Mouse (Mus musculus) embryonic facial prominence, embryonic 10.5 days (tissue): ENCODE data around the gene Fuca1. TPM values are rescaled to one million over a fixed set of nuclear protein-coding genes. Genes with fewer than 3 reads are reported as not detected.

Experiments used
- DNase-seq: peaks from one replicate; pipeline ENCODE4 v3.0.0-alpha.2; 2017; ENCODE audit warnings: low spot score
- H3K27ac ChIP-seq: fragments of 300-500 bp; sonication (generic); replicated peaks from 2 replicates; pipeline ENCODE4 v1.5.1; 2016; ENCODE audit warnings: mild to moderate bottlenecking
- H3K27me3 ChIP-seq: fragments of 300-500 bp; sonication (generic); replicated peaks from 2 replicates; pipeline ENCODE4 v1.6.1; 2016; ENCODE audit warnings: low read depth, mild to moderate bottlenecking; ENCODE audit not compliant: poor library complexity, severe bottlenecking
- H3K36me3 ChIP-seq: fragments of 300-500 bp; sonication (generic); replicated peaks from 2 replicates; pipeline ENCODE4 v1.6.1; 2016; ENCODE audit warnings: mild to moderate bottlenecking, moderate library complexity
- H3K4me1 ChIP-seq: fragments of 300-500 bp; sonication (generic); 2 replicates; pipeline ENCODE4 v1.6.1; 2016
- H3K4me3 ChIP-seq: fragments of 300-500 bp; sonication (generic); 2 replicates; pipeline ENCODE4 v1.5.1; 2016; ENCODE audit warnings: mild to moderate bottlenecking, moderate library complexity
- H3K9me3 ChIP-seq: fragments of 300-500 bp; sonication (generic); 2 replicates; pipeline ENCODE4 v1.6.1; 2016; ENCODE audit warnings: mild to moderate bottlenecking
- WGBS: fragments of 180-500 bp; shearing (Covaris S2); methylation state at CpG from one replicate; pipeline ENCODE4 v1.1.7; 2016; 5-methylcytosine and 5-hydroxymethylcytosine counted together
- polyA plus RNA-seq: library from polyadenylated mRNA; unstranded; fragments of >200 nt; fragmentation: Nextera tagmentation; extraction: Ambion mirVana; gene quantifications from 2 replicates; pipeline ENCODE4 v1.2.1, GENCODE M21; 2016

Fuca1 gene
- polyA plus RNA-seq, 1 experiment from 2014 or later = 46.8 TPM

DNA sequence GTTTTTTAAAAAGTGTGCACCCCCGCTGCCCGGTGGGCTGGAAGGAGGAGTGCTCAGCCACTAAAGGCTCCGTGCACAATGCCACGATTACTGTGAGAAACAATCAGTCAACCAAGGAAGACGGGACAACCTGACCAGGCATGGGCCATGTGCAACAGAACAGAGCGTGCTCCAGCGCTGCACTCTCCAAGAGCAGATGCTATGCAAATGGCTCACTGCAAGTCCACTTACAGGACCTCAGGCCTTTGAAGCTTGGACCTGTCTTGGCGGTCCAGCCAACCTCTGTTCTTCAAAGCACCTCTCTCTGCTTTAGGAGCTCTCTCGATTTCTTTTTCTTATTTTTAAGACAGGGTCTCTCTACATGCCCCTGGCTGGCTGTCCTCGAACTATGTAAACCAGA, 40.0 kb upstream of the Fuca1 start:
- no peak for DNase-seq
- peaks cover 43% of the 10 kb centered on the region for H3K4me1 ChIP-seq
- 0 out of 2 replicates have a peak, but pooled peaks cover 6% of the 10 kb centered on the region for H3K27me3 ChIP-seq
- no peak overlapping the region for H3K4me3 ChIP-seq
- H3K36me3 ChIP-seq = no peaks in the 10 kb centered on the region
- no peak overlapping the region for H3K27ac ChIP-seq
- H3K9me3 ChIP-seq = no peaks in the 10 kb centered on the region
- WGBS = 87% methylated on average over 10 of the region's 10 CpGs

DNA sequence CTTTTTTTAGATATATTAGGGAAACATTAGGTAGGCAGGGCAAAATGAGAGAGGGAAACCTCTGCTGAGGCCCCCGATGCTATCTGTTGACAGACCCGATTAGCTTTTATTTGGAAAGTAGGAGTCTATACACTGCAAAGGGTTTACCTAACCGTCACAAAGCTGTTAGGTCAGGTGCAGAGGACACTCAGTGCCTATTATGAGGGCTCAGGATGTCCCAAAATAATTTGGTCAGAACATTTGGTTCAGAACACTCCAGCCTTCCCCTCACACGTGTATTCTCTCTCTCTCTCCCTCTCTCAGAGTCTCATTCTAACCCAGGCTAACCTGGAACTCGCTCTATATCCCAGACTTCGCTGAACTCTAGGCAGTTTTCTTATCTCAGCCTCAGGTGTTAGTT, 38.5 kb upstream of the Fuca1 start:
- 83% methylated on average over 6 of the region's 6 CpGs for WGBS
- H3K36me3 ChIP-seq = no peaks in the 10 kb centered on the region
- 0 out of 2 replicates have a peak, but pooled peaks cover 6% of the 10 kb centered on the region for H3K27me3 ChIP-seq
- H3K4me3 ChIP-seq = no peak overlapping the region
- no peak for DNase-seq
- H3K4me1 ChIP-seq = peaks cover 29% of the 10 kb centered on the region
- no peaks in the 10 kb centered on the region for H3K9me3 ChIP-seq
- H3K27ac ChIP-seq = no peak overlapping the region

DNA sequence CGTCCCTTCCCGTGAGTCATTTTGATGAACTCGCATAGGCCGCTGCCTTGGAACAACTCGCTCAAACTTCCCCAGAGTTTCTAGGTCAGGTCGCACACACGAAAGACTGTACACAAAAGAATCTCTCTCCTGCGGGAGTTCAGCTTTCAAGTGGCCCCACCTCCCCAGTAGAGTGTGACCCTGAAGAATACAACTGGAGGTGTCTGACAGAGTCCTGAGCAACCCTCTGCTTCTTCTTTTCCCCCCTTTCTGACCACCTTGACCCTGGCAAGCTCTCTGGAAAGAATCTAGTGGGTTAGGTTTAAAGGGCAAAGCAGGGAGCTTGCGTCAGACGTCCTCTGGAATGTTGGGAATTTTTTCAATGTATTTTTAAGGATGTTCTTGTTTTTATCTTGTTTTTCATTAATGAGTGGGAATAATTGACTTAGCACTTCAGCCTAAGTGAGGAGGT, 37.1 kb upstream of the Fuca1 start:
- H3K9me3 ChIP-seq = no peaks in the 10 kb centered on the region
- H3K36me3 ChIP-seq = no peaks in the 10 kb centered on the region
- no peak overlapping the region; the same call in 1 of the 2 replicates for H3K27ac ChIP-seq
- 0 out of 2 replicates have a peak, but pooled peaks cover 6% of the 10 kb centered on the region for H3K27me3 ChIP-seq
- no peak overlapping the region for H3K4me3 ChIP-seq
- DNase-seq = no peak
- H3K4me1 ChIP-seq = peaks cover 28% of the 10 kb centered on the region
- WGBS = 39% methylated on average over 10 of the region's 10 CpGs

DNA sequence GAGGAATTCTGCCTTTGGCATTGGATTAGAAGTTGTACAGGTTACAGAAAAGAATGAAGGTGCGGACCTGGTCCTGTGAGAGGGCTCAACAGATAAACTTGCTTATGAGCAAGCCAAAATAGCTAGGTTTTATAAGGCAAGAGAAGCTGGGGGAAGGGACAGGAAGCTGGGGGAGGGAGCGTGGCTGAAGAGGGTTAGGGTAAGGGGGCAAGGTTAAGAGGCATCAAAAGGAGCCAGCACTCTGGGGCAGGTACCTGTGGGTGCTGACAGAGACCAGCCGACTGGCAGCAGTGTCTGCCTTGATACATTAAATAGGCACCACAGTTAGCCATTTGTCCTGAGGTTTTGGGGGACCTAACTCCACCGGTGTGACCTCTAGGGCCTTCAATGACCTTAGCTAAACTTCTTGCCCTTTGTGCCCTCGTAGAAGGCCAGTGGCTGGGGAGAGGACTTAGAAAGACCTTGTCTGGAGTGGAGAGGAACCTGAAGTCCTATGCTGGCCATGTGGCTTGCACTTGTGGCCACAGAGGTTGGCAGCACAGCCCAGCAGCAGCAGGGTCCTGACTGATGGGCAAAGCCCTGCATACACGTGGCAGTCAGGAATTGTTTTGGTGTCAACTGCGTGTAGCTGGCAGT, 36.5 kb upstream of the Fuca1 start:
- H3K9me3 ChIP-seq = no peaks in the 10 kb centered on the region
- 0 out of 2 replicates have a peak, but pooled peaks cover 6% of the 10 kb centered on the region for H3K27me3 ChIP-seq
- peak overlapping the region; percentile 66 for H3K27ac ChIP-seq
- H3K4me1 ChIP-seq = peaks cover 26% of the 10 kb centered on the region
- no peak for DNase-seq
- no peaks in the 10 kb centered on the region for H3K36me3 ChIP-seq
- WGBS = 39% methylated on average over 7 of the region's 7 CpGs
- H3K4me3 ChIP-seq = no peak overlapping the region

DNA sequence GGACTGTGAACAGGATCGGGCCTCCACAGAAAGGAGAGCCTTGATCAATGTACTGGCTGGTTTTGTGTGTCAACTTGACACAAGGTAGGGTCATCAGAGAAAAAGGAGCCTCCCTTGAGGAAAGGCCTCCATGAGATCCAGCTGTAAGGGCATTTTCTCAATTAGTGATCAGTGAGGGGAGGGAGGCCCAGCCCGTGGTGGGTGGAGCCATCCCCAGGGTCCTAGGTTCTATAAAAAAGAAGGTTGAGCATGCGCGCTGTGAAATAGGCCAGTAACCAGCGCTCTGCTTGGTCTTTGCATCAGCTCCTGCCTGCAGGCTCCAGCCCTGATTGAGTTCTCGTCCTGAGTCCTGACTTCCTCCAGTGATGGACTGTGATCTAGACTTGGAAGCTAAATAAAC, 36.0 kb upstream of the Fuca1 start:
- no peak overlapping the region for H3K4me3 ChIP-seq
- peaks cover 23% of the 10 kb centered on the region for H3K4me1 ChIP-seq
- H3K9me3 ChIP-seq = no peaks in the 10 kb centered on the region
- whole genome bisulfite sequencing = 42% methylated on average over 6 of the region's 6 CpGs
- 0 out of 2 replicates have a peak, but pooled peaks cover 6% of the 10 kb centered on the region for H3K27me3 ChIP-seq
- peak; percentile 54 for DNase-seq
- H3K36me3 ChIP-seq = no peaks in the 10 kb centered on the region
- H3K27ac ChIP-seq = peak overlapping the region; percentile 66

DNA sequence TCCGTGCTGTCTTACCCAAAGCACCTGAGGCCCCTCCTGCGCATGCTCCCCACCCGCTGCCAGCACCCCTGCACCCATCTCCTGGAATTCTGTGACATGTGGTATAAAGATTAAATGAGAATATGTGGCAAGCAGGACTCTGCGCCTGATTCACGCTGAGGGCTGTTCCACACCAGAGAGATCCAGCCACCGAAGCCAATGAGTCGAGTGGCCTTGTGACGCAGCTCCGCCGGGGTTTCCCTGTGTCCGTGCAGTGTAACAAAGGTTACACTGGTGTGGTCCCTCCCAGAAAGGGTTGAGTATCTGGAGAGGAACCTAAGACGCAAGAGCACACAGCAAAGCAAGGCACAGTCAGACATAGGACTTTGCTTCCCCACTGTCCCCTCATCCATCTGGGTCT, 34.9 kb upstream of the Fuca1 start:
- 0 out of 2 replicates have a peak, but pooled peaks cover 6% of the 10 kb centered on the region for H3K27me3 ChIP-seq
- DNase-seq = no peak
- H3K27ac ChIP-seq = no peak overlapping the region
- no peaks in the 10 kb centered on the region for H3K9me3 ChIP-seq
- H3K4me3 ChIP-seq = no peak overlapping the region
- no peaks in the 10 kb centered on the region for H3K36me3 ChIP-seq
- H3K4me1 ChIP-seq = peaks cover 23% of the 10 kb centered on the region
- WGBS = 92% methylated on average over 12 of the region's 12 CpGs

DNA sequence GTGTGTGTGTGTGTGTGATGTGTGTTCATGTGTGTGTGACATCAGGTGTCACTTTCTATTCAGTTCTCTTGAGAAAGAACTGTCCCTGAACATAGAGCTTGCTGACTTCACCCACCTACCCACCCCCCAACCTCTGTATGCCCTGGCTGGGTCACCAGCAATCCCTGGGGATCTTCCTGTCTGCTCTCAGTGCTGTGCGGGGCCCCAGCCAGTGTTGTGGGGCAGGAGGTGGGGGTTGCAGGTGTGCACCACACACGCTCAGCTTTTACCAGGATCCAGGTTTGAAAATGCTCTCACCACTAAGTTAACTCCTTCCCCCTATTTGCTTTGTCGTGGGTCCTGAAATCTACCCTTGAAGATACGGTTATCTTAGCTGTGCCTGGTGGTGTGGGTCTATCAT, 34.4 kb upstream of the Fuca1 start:
- no peaks in the 10 kb centered on the region for H3K36me3 ChIP-seq
- 87% methylated on average over 4 of the region's 4 CpGs for WGBS
- no peaks in the 10 kb centered on the region for H3K9me3 ChIP-seq
- DNase-seq = no peak
- no peak overlapping the region for H3K27ac ChIP-seq
- H3K27me3 ChIP-seq = 0 out of 2 replicates have a peak, but pooled peaks cover 6% of the 10 kb centered on the region
- no peak overlapping the region for H3K4me3 ChIP-seq
- peaks cover 23% of the 10 kb centered on the region for H3K4me1 ChIP-seq

DNA sequence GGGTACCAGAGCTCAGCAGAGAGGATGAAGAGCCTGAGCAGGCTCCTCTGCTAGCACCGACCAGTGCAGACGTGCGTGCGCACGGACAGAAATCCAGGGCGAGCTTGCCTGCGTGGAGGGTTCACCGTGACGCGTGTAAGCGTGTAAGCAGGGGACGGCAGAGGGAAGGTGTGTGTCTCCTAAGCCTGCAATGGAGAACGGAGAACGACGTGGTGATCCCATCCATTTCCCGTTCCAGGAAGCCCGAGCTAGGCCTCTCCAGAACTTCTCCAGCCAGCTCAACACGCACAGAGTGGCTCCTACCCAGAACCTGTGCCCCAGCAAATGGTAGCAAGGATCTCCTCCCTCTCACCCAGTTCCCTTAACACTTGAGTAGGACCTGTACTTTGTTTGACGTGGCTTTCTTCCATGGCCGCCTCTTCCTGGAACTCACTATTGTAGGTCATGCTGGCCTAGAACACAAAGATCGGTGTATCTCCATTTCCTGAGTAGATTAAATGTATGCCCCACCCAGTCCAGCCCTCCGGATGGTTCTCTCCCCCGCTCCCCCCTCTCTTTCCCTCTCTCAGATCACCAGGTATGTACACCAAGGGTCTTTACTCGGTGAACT, 32.0 kb upstream of the Fuca1 start:
- Histone ChIP-seq H3K4me3 (no peak overlapping the region), H3K36me3 (no peaks in the 10 kb centered on the region), H3K4me1 (peaks cover 17% of the 10 kb centered on the region), H3K27me3 (no peaks in the 10 kb centered on the region), H3K9me3 (no peaks in the 10 kb centered on the region), H3K27ac (no peak overlapping the region)
- DNase-seq = no peak
- 92% methylated on average over 24 of the region's 24 CpGs for WGBS

DNA sequence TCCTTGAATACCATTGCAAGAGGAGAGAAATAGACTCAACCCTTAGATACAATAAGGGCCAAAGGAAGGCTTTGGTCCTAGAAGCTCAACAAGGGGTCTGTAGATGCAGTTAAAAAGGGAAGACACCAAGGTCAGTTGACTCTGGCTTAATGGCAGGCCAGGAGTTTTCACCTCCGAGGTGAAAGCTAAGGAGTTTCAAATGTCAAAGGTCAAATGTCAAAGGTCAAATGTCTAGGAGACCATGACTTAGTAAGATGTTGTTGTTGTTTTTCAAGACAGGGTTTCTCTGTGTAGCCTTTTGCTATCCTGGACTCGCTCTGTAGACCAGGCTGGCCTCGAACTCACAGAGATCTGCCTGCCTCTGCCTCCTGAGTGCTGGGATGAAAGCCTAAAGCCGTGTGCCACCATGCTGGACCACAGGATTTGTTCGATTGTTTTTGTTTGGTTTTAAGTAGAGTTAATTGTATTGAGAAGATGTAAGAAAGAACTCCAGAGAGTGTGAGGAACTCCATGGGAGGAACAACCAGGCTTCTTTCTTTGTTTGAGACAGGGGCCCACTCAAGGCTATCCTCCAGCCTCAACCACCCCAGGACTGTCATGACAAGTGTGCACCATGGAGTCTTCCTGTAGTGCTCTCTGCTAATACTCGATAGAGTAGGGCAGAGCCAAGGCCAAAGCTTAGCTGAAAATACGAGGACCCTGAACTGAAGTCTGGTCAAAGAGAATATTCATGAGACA, 31.2 kb upstream of the Fuca1 start:
- Histone ChIP-seq H3K9me3 (no peaks in the 10 kb centered on the region), H3K36me3 (no peaks in the 10 kb centered on the region), H3K4me1 (peaks cover 9% of the 10 kb centered on the region), H3K27ac (no peak overlapping the region), H3K27me3 (no peaks in the 10 kb centered on the region), H3K4me3 (no peak overlapping the region)
- DNase-seq = no peak
- 79% methylated on average over 7 of the region's 7 CpGs for WGBS

DNA sequence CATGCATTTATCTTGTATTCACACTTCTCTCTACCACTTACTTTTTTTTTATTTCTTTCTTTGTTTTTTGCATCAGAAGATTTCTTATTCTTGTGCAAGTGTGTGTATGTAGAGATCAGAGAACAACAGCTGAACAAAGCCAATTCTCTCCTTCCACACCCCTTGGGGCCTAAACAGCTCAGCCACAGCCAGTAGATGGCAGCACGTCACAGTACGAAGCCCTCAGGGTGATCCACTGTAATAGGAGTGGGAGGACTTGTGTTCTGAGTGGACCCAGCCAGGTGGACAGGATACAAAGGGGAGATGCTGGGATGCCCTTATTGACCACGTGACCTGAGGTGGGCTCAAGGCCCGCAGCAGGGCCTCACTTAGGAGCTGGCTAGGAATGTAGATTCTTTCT, 30.7 kb upstream of the Fuca1 start:
- no peak overlapping the region for H3K27ac ChIP-seq
- no peaks in the 10 kb centered on the region for H3K36me3 ChIP-seq
- H3K4me1 ChIP-seq = peaks cover 3% of the 10 kb centered on the region
- WGBS = 9% methylated on average over 4 of the region's 4 CpGs
- H3K9me3 ChIP-seq = no peaks in the 10 kb centered on the region
- no peak overlapping the region for H3K4me3 ChIP-seq
- peak; percentile 71 for DNase-seq
- H3K27me3 ChIP-seq = no peaks in the 10 kb centered on the region

DNA sequence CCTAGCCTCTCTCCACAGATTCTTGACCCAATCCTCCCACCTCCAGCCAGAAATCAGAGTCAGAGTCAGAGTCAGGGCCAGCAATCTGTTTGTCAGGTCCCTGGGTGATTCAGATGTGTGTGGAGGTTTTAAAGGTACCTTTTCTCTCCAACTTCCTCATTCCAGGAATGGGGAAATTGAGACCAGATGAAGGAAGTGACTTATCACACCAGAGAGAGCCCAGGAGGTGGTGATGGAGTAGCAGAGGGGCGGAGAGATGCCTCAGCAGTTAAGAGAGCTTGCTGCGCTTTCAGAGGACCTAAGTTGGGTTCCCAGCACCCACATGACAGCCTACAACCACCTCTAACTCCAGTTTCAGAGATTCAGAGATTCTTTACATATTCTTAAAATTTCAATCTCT, 29.0 kb upstream of the Fuca1 start:
- H3K4me1 ChIP-seq = no peaks in the 10 kb centered on the region
- no peak for DNase-seq
- WGBS = 75% methylated on average over 2 of the region's 2 CpGs
- H3K27me3 ChIP-seq = no peaks in the 10 kb centered on the region
- no peak overlapping the region for H3K27ac ChIP-seq
- H3K36me3 ChIP-seq = no peaks in the 10 kb centered on the region
- H3K4me3 ChIP-seq = no peak overlapping the region
- H3K9me3 ChIP-seq = no peaks in the 10 kb centered on the region

DNA sequence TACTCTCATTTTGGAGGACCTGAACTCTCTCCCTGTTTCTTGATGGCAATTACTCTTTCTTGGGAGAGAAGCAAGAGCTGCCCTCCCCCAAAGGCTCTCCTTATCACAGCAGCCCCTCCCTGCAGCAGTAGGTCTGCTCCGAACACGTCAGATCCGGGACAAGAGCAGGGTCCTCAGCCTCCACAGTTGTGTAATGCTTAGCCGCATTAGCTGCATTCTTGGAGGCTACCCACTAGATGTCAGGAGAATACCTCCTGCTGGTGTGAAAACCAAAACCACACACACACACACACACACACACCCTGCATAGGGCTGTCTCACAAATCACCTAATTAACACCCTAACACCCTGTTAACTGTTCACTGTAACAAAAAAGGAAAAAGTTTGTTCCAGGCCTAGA, 27.7 kb upstream of the Fuca1 start:
- 76% methylated on average over 4 of the region's 4 CpGs for WGBS
- DNase-seq = no peak
- no peaks in the 10 kb centered on the region for H3K27me3 ChIP-seq
- no peaks in the 10 kb centered on the region for H3K36me3 ChIP-seq
- H3K9me3 ChIP-seq = no peaks in the 10 kb centered on the region
- no peak overlapping the region for H3K27ac ChIP-seq
- peaks cover 3% of the 10 kb centered on the region; the same call in 1 of the 2 replicates for H3K4me1 ChIP-seq
- H3K4me3 ChIP-seq = no peak overlapping the region
